Mouse (Mus musculus): Measurements from ENCODE around the gene Rhod. TPM values are rescaled to one million over a fixed set of nuclear protein-coding genes. Genes with fewer than 3 reads are reported as not detected.

Rhod gene
- polyA plus RNA-seq, 1 experiment from 2014 or later = 2.6 TPM

DNA sequence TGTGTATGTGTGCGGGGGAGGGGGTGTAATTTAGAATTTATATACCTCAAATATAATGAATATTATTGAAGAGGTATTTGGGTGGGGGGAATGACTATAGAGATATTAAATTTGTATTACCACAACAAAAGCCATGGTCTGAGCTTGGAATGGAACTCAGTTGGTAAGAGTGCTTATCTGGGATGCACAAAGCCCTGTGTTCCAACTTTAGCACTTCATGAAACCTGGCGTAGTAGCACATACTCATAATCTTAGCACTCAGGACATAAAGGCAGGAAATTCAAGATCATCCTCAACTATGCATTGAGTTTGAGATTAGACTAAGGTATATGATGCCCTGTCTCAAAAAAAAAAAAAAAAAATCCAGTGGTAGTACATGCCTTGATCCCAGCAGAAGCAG lies 34.4 kb downstream of the Rhod start:
- Histone ChIP-seq H3K9me3 (ENCODE audit: control insufficient read depth, low read length) (no peaks in the 10 kb centered on the region), H3K9ac (replicated peaks; ENCODE audit: low read depth, low read length) (no peak overlapping the region), H3K4me3 (ENCODE audit: low read depth, low read length) (no peak overlapping the region), H3K36me3 (ENCODE audit: control insufficient read depth, insufficient read depth, low read length) (no peaks in the 10 kb centered on the region), H3K4me1 (ENCODE audit: control insufficient read depth, insufficient read depth, low read length) (no peaks in the 10 kb centered on the region), H3K4me2 (ENCODE audit: low read depth, low read length) (no peak overlapping the region), H3K27me3 (ENCODE audit: control insufficient read depth, insufficient read depth, low read length) (no peaks in the 10 kb centered on the region), H3K27ac (ENCODE audit: low read depth, low read length) (no peak overlapping the region)
- WGBS = 100% methylated on average over 2 of the region's 2 CpGs
- ATAC-seq (ENCODE audit: low read depth) = no peak

DNA sequence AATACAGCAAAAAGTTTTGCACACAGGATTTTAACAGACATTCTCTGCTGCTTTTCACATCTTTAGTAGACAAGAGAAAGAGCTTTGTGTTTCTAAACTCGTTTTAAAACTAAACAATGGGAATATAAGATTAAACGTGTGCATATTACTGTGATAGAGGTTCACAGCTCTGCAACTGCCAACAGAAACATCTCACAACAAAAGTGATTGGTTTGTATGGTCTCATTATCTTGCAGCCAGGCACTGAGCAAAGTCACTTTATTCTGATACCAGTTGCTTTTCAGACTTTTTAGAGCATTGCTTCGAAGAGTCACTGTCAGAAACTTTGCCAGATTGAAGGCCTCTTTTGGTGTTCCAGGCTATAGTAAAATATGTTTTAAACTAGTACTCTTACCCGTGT lies 40.3 kb downstream of the Rhod start:
- Histone ChIP-seq H3K27me3 (ENCODE audit: control insufficient read depth, insufficient read depth, low read length) (no peaks in the 10 kb centered on the region), H3K4me1 (ENCODE audit: control insufficient read depth, insufficient read depth, low read length) (peaks cover 11% of the 10 kb centered on the region), H3K4me3 (ENCODE audit: low read depth, low read length) (no peak overlapping the region), H3K36me3 (ENCODE audit: control insufficient read depth, insufficient read depth, low read length) (no peaks in the 10 kb centered on the region), H3K9me3 (ENCODE audit: control insufficient read depth, low read length) (no peaks in the 10 kb centered on the region), H3K4me2 (ENCODE audit: low read depth, low read length) (no peak overlapping the region), H3K27ac (ENCODE audit: low read depth, low read length) (no peak overlapping the region), H3K9ac (replicated peaks; ENCODE audit: low read depth, low read length) (no peak overlapping the region)
- WGBS = 81% methylated on average over 4 of the region's 4 CpGs
- ATAC-seq (ENCODE audit: low read depth) = no peak

DNA sequence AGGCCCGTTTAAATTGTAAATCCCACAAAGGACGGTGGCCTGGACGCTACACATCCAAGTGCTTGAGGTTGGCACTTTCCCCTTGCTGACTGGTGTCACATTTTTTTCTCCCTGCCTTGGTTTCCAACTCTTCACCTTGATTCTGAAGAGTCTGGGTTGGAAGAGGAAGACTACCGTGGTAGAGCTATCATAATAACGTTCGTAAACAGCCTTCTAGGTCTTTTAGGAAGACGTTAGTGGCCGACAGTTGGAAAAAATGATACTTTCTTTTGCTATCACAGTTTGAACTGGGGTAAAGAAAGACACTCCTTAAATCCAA lies 40.6 kb downstream of the Rhod start:
- no peaks in the 10 kb centered on the region for H3K9me3 ChIP-seq (ENCODE audit: control insufficient read depth, low read length)
- peak overlapping the region; percentile 100 for H3K4me3 ChIP-seq (ENCODE audit: low read depth, low read length)
- WGBS = 26% methylated on average over 8 of the region's 8 CpGs
- no peaks in the 10 kb centered on the region for H3K36me3 ChIP-seq (ENCODE audit: control insufficient read depth, insufficient read depth, low read length)
- peak overlapping the region; percentile 88 for H3K4me2 ChIP-seq (ENCODE audit: low read depth, low read length)
- H3K27ac ChIP-seq (ENCODE audit: low read depth, low read length) = no peak overlapping the region
- no peak for ATAC-seq (ENCODE audit: low read depth)
- H3K27me3 ChIP-seq (ENCODE audit: control insufficient read depth, insufficient read depth, low read length) = no peaks in the 10 kb centered on the region
- H3K4me1 ChIP-seq (ENCODE audit: control insufficient read depth, insufficient read depth, low read length) = peaks cover 14% of the 10 kb centered on the region
- peak overlapping the region; percentile 79 for H3K9ac ChIP-seq (replicated peaks; ENCODE audit: low read depth, low read length)

DNA sequence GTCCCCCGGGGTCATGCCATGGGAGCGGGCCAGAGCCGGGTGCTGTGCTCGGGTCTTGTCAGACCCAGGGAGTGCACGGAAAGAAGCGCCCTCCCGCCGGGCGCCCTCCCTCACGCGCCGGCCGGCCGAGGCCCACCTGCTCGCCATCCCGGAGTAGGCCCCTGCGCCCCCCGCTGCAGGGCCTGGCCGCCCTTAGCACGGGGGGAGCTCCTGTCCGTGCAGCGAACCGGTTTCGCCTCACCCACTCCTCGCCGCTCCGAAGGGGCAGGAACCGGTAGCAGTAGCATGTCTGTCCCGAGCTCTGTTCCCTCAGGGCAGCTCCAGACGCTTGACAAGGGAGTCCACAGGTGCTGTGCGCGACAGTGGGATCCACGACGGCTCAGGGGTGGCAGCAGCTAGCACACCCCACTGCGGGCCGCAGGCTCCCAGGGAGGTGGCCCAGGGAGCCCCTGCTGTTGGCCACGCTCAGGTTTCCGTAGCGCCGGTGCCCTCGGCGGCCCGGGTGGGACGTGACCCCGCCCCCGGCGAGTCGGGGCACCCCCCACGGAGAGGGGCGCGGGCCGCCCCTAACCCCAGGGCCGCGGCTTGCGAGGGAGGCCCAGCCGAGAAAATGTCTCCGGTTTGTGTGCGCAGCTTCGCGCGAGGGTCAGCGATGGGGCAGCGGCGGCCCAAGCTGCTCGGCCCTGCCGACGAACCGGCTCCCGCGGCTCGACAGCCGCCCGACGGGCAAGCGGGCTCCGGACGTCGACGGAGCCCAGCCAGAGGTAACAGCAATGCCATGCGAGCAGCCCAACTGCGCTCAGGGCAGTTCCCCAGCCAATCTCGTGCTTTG lies 41.2 kb downstream of the Rhod start, which contains the start of gene Kdm2a:
Gene Kdm2a (minus strand): TSS at position 488 of the 832 bp plus-strand sequence.
- Histone ChIP-seq H3K27me3 (ENCODE audit: control insufficient read depth, insufficient read depth, low read length) (no peaks in the 10 kb centered on the region), H3K4me1 (ENCODE audit: control insufficient read depth, insufficient read depth, low read length) (peaks cover 20% of the 10 kb centered on the region), H3K9ac (replicated peaks; ENCODE audit: low read depth, low read length) (peak within 1 kb of the TSS; percentile 79), H3K9me3 (ENCODE audit: control insufficient read depth, low read length) (no peaks in the 10 kb centered on the region), H3K4me2 (ENCODE audit: low read depth, low read length) (peak within 1 kb of the TSS; percentile 88), H3K4me3 (ENCODE audit: low read depth, low read length) (peak within 1 kb of the TSS; percentile 100), H3K27ac (ENCODE audit: low read depth, low read length) (peak within 1 kb of the TSS; percentile 88), H3K36me3 (ENCODE audit: control insufficient read depth, insufficient read depth, low read length) (no peaks in the 10 kb centered on the region)
- under 1% methylated on average over 77 of the region's 82 CpGs for WGBS
- peak; percentile 53 for ATAC-seq (ENCODE audit: low read depth)

DNA sequence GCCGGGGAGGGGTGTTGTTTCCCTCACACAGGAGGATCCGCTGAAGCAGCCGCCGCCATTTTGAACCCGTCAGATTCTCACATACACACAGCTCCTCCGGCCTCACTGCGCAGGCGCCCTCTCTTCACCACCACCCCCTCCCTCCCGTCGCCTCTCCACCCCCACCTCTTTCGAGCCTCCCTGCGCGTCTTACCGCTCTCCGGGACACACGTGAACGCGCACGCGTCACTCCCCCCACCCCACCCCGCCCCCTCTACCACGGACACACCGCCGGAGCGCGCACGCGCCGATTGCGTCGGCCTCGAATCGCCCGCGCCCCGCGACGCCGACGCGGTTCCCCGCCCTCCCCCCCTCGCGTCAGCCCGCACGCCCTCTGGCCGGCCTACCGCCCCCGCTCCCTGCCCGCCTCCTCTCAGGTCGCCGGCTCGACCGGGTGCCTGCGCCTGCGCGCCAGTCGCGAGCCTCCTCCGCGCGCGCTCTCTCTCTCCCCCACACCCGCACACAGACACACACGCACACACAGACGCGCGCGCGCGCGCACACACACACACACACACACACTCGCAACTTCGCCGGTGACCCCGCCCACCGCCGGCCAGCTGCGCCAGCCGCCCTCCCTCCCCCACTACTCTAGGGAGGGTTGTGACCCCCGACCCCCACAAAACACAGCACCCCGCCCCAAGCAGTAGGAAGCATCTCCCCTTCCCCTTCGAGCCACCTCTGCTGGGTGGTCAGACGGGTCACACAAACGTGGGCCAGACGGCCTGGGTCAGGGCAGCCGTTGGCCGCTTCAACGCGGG lies 42.0 kb downstream of the Rhod start:
- Histone ChIP-seq H3K4me3 (ENCODE audit: low read depth, low read length) (peak overlapping the region; percentile 100), H3K36me3 (ENCODE audit: control insufficient read depth, insufficient read depth, low read length) (no peaks in the 10 kb centered on the region), H3K9me3 (ENCODE audit: control insufficient read depth, low read length) (no peaks in the 10 kb centered on the region), H3K27ac (ENCODE audit: low read depth, low read length) (peak overlapping the region; percentile 96), H3K4me2 (ENCODE audit: low read depth, low read length) (peak overlapping the region; percentile 88), H3K27me3 (ENCODE audit: control insufficient read depth, insufficient read depth, low read length) (no peaks in the 10 kb centered on the region), H3K9ac (replicated peaks; ENCODE audit: low read depth, low read length) (peak overlapping the region; percentile 97), H3K4me1 (ENCODE audit: control insufficient read depth, insufficient read depth, low read length) (peaks cover 25% of the 10 kb centered on the region)
- under 1% methylated on average over 39 of the region's 90 CpGs for WGBS
- ATAC-seq (ENCODE audit: low read depth) = peak; percentile 90

DNA sequence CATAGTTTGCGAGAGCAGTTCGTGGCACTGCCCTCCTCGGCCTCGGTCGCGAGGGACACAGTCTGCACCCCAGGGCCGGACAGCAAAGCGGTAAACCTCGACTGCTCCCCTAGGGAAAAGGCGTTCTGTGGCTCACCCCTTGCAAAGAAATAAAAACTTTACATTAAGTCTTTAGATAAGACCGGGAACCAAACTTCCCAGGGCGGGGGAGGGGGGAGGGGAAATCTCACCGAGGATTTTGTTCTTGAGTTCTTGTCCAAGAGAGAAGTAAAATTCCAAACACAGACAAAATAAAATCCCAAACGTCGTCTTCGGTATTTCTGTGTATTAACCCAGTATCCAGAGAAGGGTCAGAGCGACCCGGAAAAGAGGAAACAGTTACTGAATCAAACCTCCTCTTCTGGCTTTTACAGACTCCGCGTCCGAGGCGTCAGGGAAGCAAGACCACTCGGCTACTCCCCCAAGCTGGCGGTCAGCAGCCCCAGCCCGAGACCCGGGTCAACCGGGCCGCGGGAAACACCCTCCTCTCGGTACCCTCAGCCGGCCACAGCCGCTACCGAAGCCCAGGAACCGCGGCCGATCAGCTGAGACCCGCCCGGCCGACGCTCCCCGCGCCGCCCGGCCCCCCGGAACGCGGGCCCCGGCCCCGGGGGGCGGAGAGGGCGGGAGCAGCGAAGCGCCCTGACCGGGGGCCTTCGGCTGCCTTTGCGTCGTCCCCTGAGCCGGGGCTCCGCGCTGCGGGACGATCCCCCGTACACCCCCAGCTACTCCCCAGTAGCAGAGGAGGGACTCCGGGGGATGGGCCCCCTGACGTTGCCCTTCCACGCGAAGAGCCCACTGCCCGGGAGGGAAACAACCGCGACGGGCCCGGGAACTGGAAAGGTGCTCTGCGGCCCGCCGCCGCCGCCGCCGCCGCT lies 42.9 kb downstream of the Rhod start:
- ATAC-seq (ENCODE audit: low read depth) = peak; percentile 44
- Histone ChIP-seq H3K9me3 (ENCODE audit: control insufficient read depth, low read length) (no peaks in the 10 kb centered on the region), H3K27ac (ENCODE audit: low read depth, low read length) (peak overlapping the region; percentile 96), H3K4me2 (ENCODE audit: low read depth, low read length) (peak overlapping the region; percentile 93), H3K36me3 (ENCODE audit: control insufficient read depth, insufficient read depth, low read length) (no peaks in the 10 kb centered on the region), H3K4me1 (ENCODE audit: control insufficient read depth, insufficient read depth, low read length) (peaks cover 25% of the 10 kb centered on the region), H3K4me3 (ENCODE audit: low read depth, low read length) (peak overlapping the region; percentile 100), H3K9ac (replicated peaks; ENCODE audit: low read depth, low read length) (peak overlapping the region; percentile 97), H3K27me3 (ENCODE audit: control insufficient read depth, insufficient read depth, low read length) (no peaks in the 10 kb centered on the region)
- 0% methylated on average over 67 of the region's 80 CpGs for WGBS

DNA sequence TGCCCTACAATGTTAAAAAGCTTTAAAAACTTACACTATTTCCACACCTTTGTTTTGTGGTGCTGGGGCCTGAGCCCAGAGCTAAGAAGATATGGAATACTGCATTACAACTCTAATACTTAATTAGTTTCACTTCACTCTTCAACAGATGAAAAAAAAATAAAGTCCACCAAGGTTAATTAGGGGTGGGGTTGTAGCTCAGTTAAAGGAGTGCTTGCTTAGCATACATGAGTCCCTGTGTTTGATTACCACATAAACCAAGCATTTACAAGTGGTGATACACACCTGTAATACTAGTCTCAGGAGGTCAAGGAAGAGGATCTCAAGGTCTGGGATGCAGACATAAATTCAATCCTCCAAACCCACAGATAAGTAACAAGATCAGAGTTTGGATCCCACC lies 52.0 kb downstream of the Rhod start:
- Histone ChIP-seq H3K4me2 (ENCODE audit: low read depth, low read length) (no peak overlapping the region), H3K27ac (ENCODE audit: low read depth, low read length) (no peak overlapping the region), H3K27me3 (ENCODE audit: control insufficient read depth, insufficient read depth, low read length) (no peaks in the 10 kb centered on the region), H3K9ac (replicated peaks; ENCODE audit: low read depth, low read length) (no peak overlapping the region), H3K4me1 (ENCODE audit: control insufficient read depth, insufficient read depth, low read length) (no peaks in the 10 kb centered on the region), H3K36me3 (ENCODE audit: control insufficient read depth, insufficient read depth, low read length) (no peaks in the 10 kb centered on the region), H3K9me3 (ENCODE audit: control insufficient read depth, low read length) (no peaks in the 10 kb centered on the region), H3K4me3 (ENCODE audit: low read depth, low read length) (no peak overlapping the region)
- ATAC-seq (ENCODE audit: low read depth) = no peak

DNA sequence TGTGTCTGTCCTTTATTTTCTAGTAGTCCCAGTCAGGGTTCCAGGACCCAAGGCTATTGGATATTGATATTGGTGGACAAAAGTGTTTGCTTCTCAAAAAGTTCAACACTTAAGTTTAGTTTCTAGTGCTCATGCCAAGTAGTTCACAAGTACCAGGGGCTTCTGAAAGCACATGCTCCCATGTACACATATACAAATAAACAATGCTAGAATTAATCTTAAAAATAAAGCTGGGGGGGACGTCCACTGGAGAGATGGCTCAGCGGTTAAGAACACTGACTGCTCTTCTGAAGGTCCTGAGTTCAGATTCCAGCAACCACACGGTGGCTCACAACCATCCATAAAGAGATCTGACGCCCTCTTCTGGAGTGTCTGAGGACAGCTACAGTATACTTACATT lies 54.2 kb downstream of the Rhod start:
- Histone ChIP-seq H3K9me3 (ENCODE audit: control insufficient read depth, low read length) (no peaks in the 10 kb centered on the region), H3K4me2 (ENCODE audit: low read depth, low read length) (no peak overlapping the region), H3K4me3 (ENCODE audit: low read depth, low read length) (no peak overlapping the region), H3K36me3 (ENCODE audit: control insufficient read depth, insufficient read depth, low read length) (no peaks in the 10 kb centered on the region), H3K4me1 (ENCODE audit: control insufficient read depth, insufficient read depth, low read length) (no peaks in the 10 kb centered on the region), H3K9ac (replicated peaks; ENCODE audit: low read depth, low read length) (no peak overlapping the region), H3K27me3 (ENCODE audit: control insufficient read depth, insufficient read depth, low read length) (no peaks in the 10 kb centered on the region), H3K27ac (ENCODE audit: low read depth, low read length) (no peak overlapping the region)
- 82% methylated on average over 4 of the region's 4 CpGs for WGBS
- no peak for ATAC-seq (ENCODE audit: low read depth)
